Comparison of ENCODE assay signal across 8 mouse cellular contexts in genomic region chr3:107036458-107037039, GRCm38 (mm10). TPM values are rescaled to one million over a fixed set of nuclear protein-coding genes. Genes with fewer than 3 reads are reported as not detected.
DNase-seq lines count a peak whose midpoint lies in the region; ATAC-seq and TF ChIP-seq lines count a peak whose summit lies in the region.

No protein-coding gene starts in this region.

- no peaks in the 10 kb centered on the region for H3K36me3 ChIP-seq in CH12.LX (replicated peaks in 1 of 2; ENCODE audit: control insufficient read depth in 1 of 2, insufficient read depth in 1 of 2, low read length in 1 of 2)
- H3K36me3 ChIP-seq in forebrain, embryonic 10.5 days (replicated peaks): peaks cover 4% of the 10 kb centered on the region; the same call in 1 of the 2 replicates
- H3K36me3 ChIP-seq in hindbrain, embryonic 15.5 days: no peaks in the 10 kb centered on the region
- H3K36me3 ChIP-seq in liver, embryonic 12.5 days: no peaks in the 10 kb centered on the region
- H3K36me3 ChIP-seq in neural tube, embryonic 15.5 days: no peaks in the 10 kb centered on the region

- no peak overlapping the region for H3K27ac ChIP-seq in CH12.LX (ENCODE audit: insufficient read depth, low read depth)
- peak overlapping the region; percentile 96 for H3K27ac ChIP-seq in forebrain, embryonic 10.5 days
- H3K27ac ChIP-seq in hindbrain, embryonic 15.5 days (replicated peaks): peak overlapping the region; percentile 89
- no peak overlapping the region for H3K27ac ChIP-seq in liver, embryonic 12.5 days
- peak overlapping the region; percentile 80 for H3K27ac ChIP-seq in neural tube, embryonic 15.5 days (replicated peaks)

- no peak for TF ChIP-seq POLR2A in CH12.LX (IDR thresholded peaks at IDR 0.05; ENCODE audit: low read depth, low read length)

- H3K9ac ChIP-seq in CH12.LX (ENCODE audit: insufficient read depth, low read depth): peak overlapping the region; percentile 37; the same call in 1 of the 2 replicates
- H3K9ac ChIP-seq in hindbrain, embryonic 15.5 days: peak overlapping the region; percentile 83
- H3K9ac ChIP-seq in liver, embryonic 12.5 days: peak overlapping the region; percentile 62
- peak overlapping the region; percentile 83 for H3K9ac ChIP-seq in neural tube, embryonic 15.5 days (replicated peaks)

- DNase-seq in adrenal gland, postnatal 10 days: peak; percentile 7
- DNase-seq in adrenal gland, adult 8-10 months: no peak
- no peak for DNase-seq in CH12.LX (ENCODE audit: extremely low read depth)
- DNase-seq in forebrain, embryonic 10.5 days (ENCODE audit: extremely low spot score, low spot score): peak; percentile 68
- no peak for DNase-seq in urinary bladder, postnatal 36 days (ENCODE audit: low spot score in 2 of 2)

- 2% methylated on average over 55 of the region's 55 CpGs for WGBS in forebrain, embryonic 10.5 days
- WGBS in hindbrain, embryonic 15.5 days: 0% methylated on average over 54 of the region's 55 CpGs
- 2% methylated on average over 55 of the region's 55 CpGs for WGBS in liver, embryonic 12.5 days (ENCODE audit: insufficient replicate concordance)
- 0% methylated on average over 49 of the region's 55 CpGs for WGBS in neural tube, embryonic 15.5 days

- peaks cover 4% of the 10 kb centered on the region for H3K27me3 ChIP-seq in CH12.LX (replicated peaks)
- peaks cover 16% of the 10 kb centered on the region for H3K27me3 ChIP-seq in forebrain, embryonic 10.5 days (ENCODE audit: poor library complexity, severe bottlenecking)
- H3K27me3 ChIP-seq in hindbrain, embryonic 15.5 days: no peaks in the 10 kb centered on the region
- peaks cover 45% of the 10 kb centered on the region for H3K27me3 ChIP-seq in liver, embryonic 12.5 days (replicated peaks)
- no peaks in the 10 kb centered on the region for H3K27me3 ChIP-seq in neural tube, embryonic 15.5 days (replicated peaks)

- no peak for TF ChIP-seq CTCF in CH12.LX (conservative IDR thresholded peaks at IDR 0.05 in 1 of 2, IDR thresholded peaks at IDR 0.05 in 1 of 2; ENCODE audit: low read depth in 2 of 2, low read length in 2 of 2)

- H3K4me3 ChIP-seq in CH12.LX (replicated peaks in 1 of 3; ENCODE audit: low read depth in 2 of 3, low read length in 2 of 3, poor library complexity in 1 of 3): peak overlapping the region in 2 of 3 experiments; percentile 19 to 66
- peak overlapping the region; percentile 77 for H3K4me3 ChIP-seq in forebrain, embryonic 10.5 days
- H3K4me3 ChIP-seq in hindbrain, embryonic 15.5 days: peak overlapping the region; percentile 71
- peak overlapping the region; percentile 64 for H3K4me3 ChIP-seq in liver, embryonic 12.5 days
- peak overlapping the region; percentile 69 for H3K4me3 ChIP-seq in neural tube, embryonic 15.5 days (replicated peaks)

- dilution Hi-C loops in CH12.LX (cut with MboI; ENCODE audit: extremely low pct_ligation_motif_present, extremely low pct_unique_long_range_greater_than_20kb, low sequenced_read_pairs): no loop called here

- TF ChIP-seq EP300 in CH12.LX (IDR thresholded peaks at IDR 0.05; ENCODE audit: low read length): no peak

- H3K4me2 ChIP-seq in CH12.LX (ENCODE audit: insufficient read depth, low read depth, poor library complexity, severe bottlenecking): peak overlapping the region; percentile 52
- H3K4me2 ChIP-seq in hindbrain, embryonic 15.5 days: peak overlapping the region; percentile 77
- peak overlapping the region; percentile 92 for H3K4me2 ChIP-seq in liver, embryonic 12.5 days
- H3K4me2 ChIP-seq in neural tube, embryonic 15.5 days: peak overlapping the region; percentile 86

- H3K79me2 ChIP-seq in CH12.LX (replicated peaks; ENCODE audit: control insufficient read depth, extremely low read depth, insufficient read depth, poor library complexity, severe bottlenecking): no peaks in the 10 kb centered on the region

- TF ChIP-seq RAD21 in CH12.LX (IDR thresholded peaks at IDR 0.05; ENCODE audit: low read depth, low read length): no peak

- ATAC-seq in hindbrain, embryonic 15.5 days (ENCODE audit: low FRiP score, low read depth): peak; percentile 71
- no peak; the same call in 1 of the 2 replicates for ATAC-seq in liver, embryonic 12.5 days
- peak; percentile 67 for ATAC-seq in neural tube, embryonic 15.5 days (ENCODE audit: low FRiP score)

- H3K4me1 ChIP-seq in CH12.LX (ENCODE audit: control insufficient read depth in 1 of 2, insufficient read depth in 2 of 2): peaks cover 2 to 25% of the 10 kb centered on the region in 2 experiments; a peak in 2 of 4 replicates
- peaks cover 66% of the 10 kb centered on the region for H3K4me1 ChIP-seq in forebrain, embryonic 10.5 days
- peaks cover 56% of the 10 kb centered on the region for H3K4me1 ChIP-seq in hindbrain, embryonic 15.5 days (replicated peaks)
- peaks cover 4% of the 10 kb centered on the region; the same call in 1 of the 2 replicates for H3K4me1 ChIP-seq in liver, embryonic 12.5 days
- H3K4me1 ChIP-seq in neural tube, embryonic 15.5 days: peaks cover 46% of the 10 kb centered on the region

- in situ Hi-C loops in CH12.LX (cut with MboI; ENCODE audit: low pct_ligation_motif_present, low pct_unique_long_range_greater_than_20kb, low sequenced_read_pairs): no loop called here

- peaks cover 19% of the 10 kb centered on the region for H3K9me3 ChIP-seq in CH12.LX (replicated peaks; ENCODE audit: low read length)
- H3K9me3 ChIP-seq in forebrain, embryonic 10.5 days: 0 out of 2 replicates have a peak, but pooled peaks cover 3% of the 10 kb centered on the region
- no peaks in the 10 kb centered on the region for H3K9me3 ChIP-seq in hindbrain, embryonic 15.5 days
- H3K9me3 ChIP-seq in liver, embryonic 12.5 days (replicated peaks): no peaks in the 10 kb centered on the region
- no peaks in the 10 kb centered on the region for H3K9me3 ChIP-seq in neural tube, embryonic 15.5 days (replicated peaks)

TF ChIP-seq in CH12.LX, 34 proteins besides CTCF, POLR2A, EP300 and RAD21:
- TF ChIP-seq UBTF (IDR thresholded peaks at IDR 0.05; ENCODE audit: low read depth, low read length) (0 out of 2 replicates have a peak, but pooled peaks have one; percentile 30), MAX (IDR thresholded peaks at IDR 0.05; ENCODE audit: low read length) (0 out of 2 replicates have a peak, but pooled peaks have one; percentile 18), RCOR1 (conservative IDR thresholded peaks at IDR 0.05; ENCODE audit: low read depth, low read length) (no peak)
TF ChIP-seq in CH12.LX: peak in this region for 2.

RNA-seq across cellular contexts. Expression of gene Kcna3, which starts 0.6 kb away (rescaled TPM):
- total RNA-seq in adrenal gland, postnatal 10 days (2021): 1 to 10 TPM in 1 of 2 experiments, under 1 TPM in 1; 1.00 to 1.2 TPM
- total RNA-seq in adrenal gland, adult 8-10 months (2022): 1 to 10 TPM in 3 of 4 experiments, under 1 TPM in 1; 0.91 to 2.5 (median 1.3) TPM
- total RNA-seq in CH12.LX (2012; rRNA removed) (0.84 and 0.85 TPM in 2 replicates), CH12.LX (2014; rRNA removed) (not detected in 2 replicates)
- not detected in 2 replicates for polyA plus RNA-seq in CH12.LX (2012; ENCODE audit: insufficient read length, low read depth)
- 3.3 and 3.5 TPM in 2 replicates for polyA plus RNA-seq in forebrain, embryonic 10.5 days (2016; fragmentation: Nextera tagmentation; extraction: Ambion mirVana)
- 11.6 and 12.0 TPM in 2 replicates for polyA plus RNA-seq in hindbrain, embryonic 15.5 days (2015; fragmentation: Nextera tagmentation; extraction: Ambion mirVana)
- 4.4 and 5.3 TPM in 2 replicates for polyA plus RNA-seq in liver, embryonic 12.5 days (2016; fragmentation: Nextera tagmentation; extraction: Ambion mirVana)
- 7.9 and 9.2 TPM in 2 replicates for polyA plus RNA-seq in neural tube, embryonic 15.5 days (2015; fragmentation: Nextera tagmentation; extraction: Ambion mirVana)

Comparison
In these comparisons a context has a peak if more than half of its experiments do, and no peak if none do; other contexts are left out.
1. DNase-seq: peak in adrenal gland, postnatal 10 days (single experiment) and forebrain, embryonic 10.5 days (single experiment); none in adrenal gland, adult 8-10 months (single experiment), CH12.LX (single experiment) and urinary bladder, postnatal 36 days (0 of 2).
2. H3K27ac ChIP-seq: peak in forebrain, embryonic 10.5 days (single experiment), hindbrain, embryonic 15.5 days (single experiment) and neural tube, embryonic 15.5 days (single experiment); none in CH12.LX (single experiment) and liver, embryonic 12.5 days (single experiment).
3. Peak in every context shown above with its lines, with median percentiles within 50 percentile points of each other: H3K4me2 ChIP-seq, H3K4me3 ChIP-seq and H3K9ac ChIP-seq.